Mouse (Mus musculus) liver, adult 2 months (tissue): ENCODE measurements around the gene Rrbp1.

Source experiments
- CTCF ChIP-seq: fragments of 200-500 bp; IDR thresholded peaks from 2 replicates; pipeline ENCODE4 v1.5.1; 2011; ENCODE audit warnings: low read depth, low read length, control low read depth
- POLR2A ChIP-seq: fragments of 200-500 bp; IDR thresholded peaks from 2 replicates; pipeline ENCODE4 v1.6.1; 2011; ENCODE audit warnings: low read length, control low read depth; ENCODE audit not compliant: insufficient read depth; ENCODE audit errors: extremely low read depth

DNA sequence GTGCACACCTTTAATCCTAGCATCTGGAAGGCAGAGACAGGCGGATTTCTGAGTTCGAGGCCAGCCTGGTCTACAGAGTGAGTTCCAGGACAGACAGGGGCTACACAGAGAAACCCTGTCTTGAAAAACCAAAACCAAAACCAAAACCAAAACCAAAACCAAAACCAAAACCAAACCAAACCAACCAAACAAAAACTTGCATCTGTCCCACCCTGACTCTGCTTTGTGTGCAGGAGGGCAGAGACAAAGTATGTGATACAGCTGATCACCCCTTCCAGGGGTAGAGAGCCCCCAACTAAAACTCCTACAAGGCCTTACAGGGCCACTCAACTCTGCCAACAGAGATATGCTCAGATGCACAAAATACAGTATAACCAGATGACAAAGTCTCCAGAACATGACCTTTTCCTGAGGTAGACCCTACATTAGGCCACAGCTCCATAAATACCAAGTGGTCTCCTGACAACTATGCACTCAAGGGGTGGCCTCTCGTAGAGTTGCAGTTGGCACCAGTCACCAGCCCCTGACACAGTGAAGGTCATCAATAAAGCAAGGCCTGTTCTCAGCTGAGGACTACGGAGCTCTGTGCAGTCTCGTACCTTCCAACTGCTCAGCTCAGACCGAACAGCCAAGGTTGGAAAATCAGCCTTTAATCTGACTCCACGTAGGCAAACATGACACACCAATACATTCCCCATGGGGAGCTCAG is 18.9 kb downstream of the Rrbp1 start:
- TF ChIP-seq POLR2A (no peak), CTCF (no peak)
